Mouse (Mus musculus) v-Abl transformed pro-B cells (cell line): Measurements from ENCODE around the gene Psmb8.

Experiments
- in situ Hi-C, 2 experiments: fragments of 400-800 bp; cut with MboI; formaldehyde crosslinking; loops; one replicate each; pipeline ENCODE4 v1.15.1; 2025; ENCODE audit not compliant: unreplicated experiment in 2 of 2

Psmb8 gene

GRCm38 (mm10) chr17:34196941-34197894, at the start of gene Psmb8:
Psmb8 (plus strand) TSS chr17:34197721.
- in situ Hi-C loops: no loop called here

- in situ Hi-C loops: loop anchor here in 1 of 2 experiments (25.0 kb wide), 1 partner anchor 409 kb away; the partner anchor contains the start of gene Notch4
These were observed 44.6 kb upstream of the Psmb8 start, which contains the start of gene H2-DMb1 for GRCm38 (mm10) chr17:34152923-34153322. H2-DMb1 (plus strand) TSS chr17:34153072.

GRCm38 (mm10) chr17:34155534-34155933, 42.0 kb upstream of the Psmb8 start:
- in situ Hi-C loops: loop anchor here in 1 of 2 experiments (25.0 kb wide), 1 partner anchor 407 kb away; the partner anchor contains the start of gene Notch4

GRCm38 (mm10) chr17:34164202-34164895, 33.2 kb upstream of the Psmb8 start:
- in situ Hi-C loops: loop anchor here in 1 of 2 experiments (5.0 to 25.0 kb wide), 2 partner anchors 72 to 398 kb away; partner anchors contain the start of genes H2-Oa and Notch4

GRCm38 (mm10) chr17:34165033-34165730, 32.3 kb upstream of the Psmb8 start:
- in situ Hi-C loops: loop anchor here (5.0 to 25.0 kb wide), 5 partner anchors 33 to 397 kb away; partner anchors contain the start of genes H2-Oa (in 1 of the 2) and Notch4 (in 1 of the 2)

GRCm38 (mm10) chr17:34169279-34169678, 28.2 kb upstream of the Psmb8 start:
- in situ Hi-C loops: loop anchor here (5.0 to 25.0 kb wide), 5 partner anchors 37 to 393 kb away; partner anchors contain the start of genes H2-Oa (in 1 of the 2) and Notch4 (in 1 of the 2)

GRCm38 (mm10) chr17:34170487-34170876, 27.0 kb upstream of the Psmb8 start:
- in situ Hi-C loops: loop anchor here (5.0 to 25.0 kb wide), 4 partner anchors 67 to 392 kb away; partner anchors contain the start of genes H2-Ob (in 2 of the 2), Btnl2 (in 1 of the 2) and Notch4 (in 1 of the 2)

GRCm38 (mm10) chr17:34170877-34171498, 26.5 kb upstream of the Psmb8 start:
- in situ Hi-C loops: loop anchor here (5.0 to 25.0 kb wide), 4 partner anchors 66 to 391 kb away; partner anchors contain the start of genes H2-Ob (in 2 of the 2), Btnl2 (in 1 of the 2) and Notch4 (in 1 of the 2)

GRCm38 (mm10) chr17:34172528-34172927, 25.0 kb upstream of the Psmb8 start:
- in situ Hi-C loops: loop anchor here (5.0 to 25.0 kb wide), 4 partner anchors 65 to 390 kb away; partner anchors contain the start of genes H2-Ob (in 2 of the 2), Btnl2 (in 1 of the 2) and Notch4 (in 1 of the 2)

- in situ Hi-C loops: loop anchor here (5.0 to 25.0 kb wide), 4 partner anchors 63 to 388 kb away; partner anchors contain the start of genes H2-Ob (in 2 of the 2), Btnl2 (in 1 of the 2) and Notch4 (in 1 of the 2)
These were observed 23.4 kb upstream of the Psmb8 start for GRCm38 (mm10) chr17:34174075-34174474.

GRCm38 (mm10) chr17:34177179-34177578, 20.3 kb upstream of the Psmb8 start:
- in situ Hi-C loops: loop anchor here in 1 of 2 experiments (5.0 to 10.0 kb wide), 3 partner anchors 35 to 208 kb away; partner anchors contain the start of gene Btnl2

GRCm38 (mm10) chr17:34179019-34179418, 18.5 kb upstream of the Psmb8 start:
- in situ Hi-C loops: loop anchor here in 1 of 2 experiments (5.0 to 10.0 kb wide), 3 partner anchors 33 to 206 kb away; partner anchors contain the start of gene Btnl2

- in situ Hi-C loops: loop anchor here in 1 of 2 experiments (5.0 to 10.0 kb wide), 3 partner anchors 32 to 205 kb away; partner anchors contain the start of gene Btnl2
These were observed 17.3 kb upstream of the Psmb8 start for GRCm38 (mm10) chr17:34179913-34180859.

- in situ Hi-C loops: no loop called here
These were observed 13.8 kb upstream of the Psmb8 start for GRCm38 (mm10) chr17:34183564-34184219.

- in situ Hi-C loops: no loop called here
These were observed 12.0 kb upstream of the Psmb8 start for GRCm38 (mm10) chr17:34185526-34185925.

- in situ Hi-C loops: no loop called here
These were observed 10.6 kb upstream of the Psmb8 start for GRCm38 (mm10) chr17:34186885-34187260.

- in situ Hi-C loops: no loop called here
These were observed 10.1 kb upstream of the Psmb8 start, which contains the start of the genes Tap1 and Psmb9 for GRCm38 (mm10) chr17:34187261-34187916. Tap1 (plus strand) TSS chr17:34187553. Psmb9 (minus strand) TSS chr17:34187764.
